Mouse (Mus musculus): ENCODE measurements at regions not wholly inside any gene's neighbourhood (a gene's known extent, or its start where the extent isn't known, plus 50 kb on each side); places are given as distances from the start of the nearest gene placed in this dataset.

GRCm38 (mm10) chr12:48729851-48730250 lies 652.6 kb upstream of the Foxg1 start:
- ATAC-seq (ENCODE audit: low FRiP score, low read depth) = no peak
- H3K9me3 ChIP-seq = no peaks in the 10 kb centered on the region
- no peak overlapping the region for H3K4me3 ChIP-seq
- WGBS = 67% methylated on average over 4 of the region's 4 CpGs
- no peaks in the 10 kb centered on the region for H3K4me1 ChIP-seq
- H3K9ac ChIP-seq (replicated peaks) = no peak overlapping the region
- no peak overlapping the region for H3K27ac ChIP-seq (replicated peaks)
- no peaks in the 10 kb centered on the region for H3K27me3 ChIP-seq
- no peaks in the 10 kb centered on the region for H3K36me3 ChIP-seq
- no peak overlapping the region for H3K4me2 ChIP-seq (replicated peaks)

- no peaks in the 10 kb centered on the region for H3K9me3 ChIP-seq
- H3K9ac ChIP-seq (replicated peaks) = no peak overlapping the region
- H3K27ac ChIP-seq (replicated peaks) = no peak overlapping the region
- no peak overlapping the region for H3K4me3 ChIP-seq
- 66% methylated on average over 3 of the region's 3 CpGs for WGBS
- H3K36me3 ChIP-seq = no peaks in the 10 kb centered on the region
- H3K27me3 ChIP-seq = no peaks in the 10 kb centered on the region
- no peaks in the 10 kb centered on the region for H3K4me1 ChIP-seq
- no peak overlapping the region for H3K4me2 ChIP-seq (replicated peaks)
- no peak for ATAC-seq (ENCODE audit: low FRiP score, low read depth)
Observed at GRCm38 (mm10) chr12:48758805-48759396, 623.6 kb upstream of the Foxg1 start.

Measured in midbrain, embryonic 12.5 days (tissue).